Mouse (Mus musculus) ES-E14 (cell line): ENCODE measurements around the gene Adamtsl3.

Source experiments
- CHD2 ChIP-seq: IDR thresholded peaks from 2 replicates; pipeline ENCODE4 v1.6.1; 2014; ENCODE audit warnings: mild to moderate bottlenecking, low read depth, low read length, inconsistent platforms
- HCFC1 ChIP-seq: IDR thresholded peaks from 2 replicates; pipeline ENCODE4 v1.6.1; 2012; ENCODE audit warnings: low read length, inconsistent platforms, borderline replicate concordance; ENCODE audit not compliant: insufficient read depth

DNA sequence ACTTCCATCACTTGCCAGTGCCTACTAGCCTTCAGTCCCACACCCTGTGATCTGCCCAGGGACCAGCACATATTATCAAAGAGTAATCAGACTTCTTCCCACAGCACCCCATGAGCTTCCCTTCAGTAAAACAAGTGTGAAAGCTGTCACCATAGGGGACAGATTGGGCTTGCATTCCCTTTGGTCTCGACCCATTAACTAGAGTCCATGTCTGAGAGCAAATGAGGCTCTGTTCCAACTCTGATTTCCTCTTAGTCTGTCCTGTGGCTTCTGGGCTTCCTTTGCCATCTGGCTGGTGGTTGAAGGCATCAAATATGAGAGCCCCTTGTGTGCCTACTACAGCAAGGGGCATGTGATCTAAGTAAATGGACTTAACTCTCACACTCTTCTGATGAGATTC, 237.5 kb downstream of the Adamtsl3 start:
- TF ChIP-seq HCFC1 = no peak
- no peak for TF ChIP-seq CHD2
